Mouse (Mus musculus) cerebellum, adult 18-20 months (tissue): ENCODE measurements at regions not wholly inside any gene's neighbourhood (a gene's known extent, or its start where the extent isn't known, plus 50 kb on each side); places are given as distances from the start of the nearest gene placed in this dataset.

ENCODE experiments used
- DNase-seq, 2 experiments: peaks; one replicate each; pipeline ENCODE4 v3.0.0; 2021

DNA sequence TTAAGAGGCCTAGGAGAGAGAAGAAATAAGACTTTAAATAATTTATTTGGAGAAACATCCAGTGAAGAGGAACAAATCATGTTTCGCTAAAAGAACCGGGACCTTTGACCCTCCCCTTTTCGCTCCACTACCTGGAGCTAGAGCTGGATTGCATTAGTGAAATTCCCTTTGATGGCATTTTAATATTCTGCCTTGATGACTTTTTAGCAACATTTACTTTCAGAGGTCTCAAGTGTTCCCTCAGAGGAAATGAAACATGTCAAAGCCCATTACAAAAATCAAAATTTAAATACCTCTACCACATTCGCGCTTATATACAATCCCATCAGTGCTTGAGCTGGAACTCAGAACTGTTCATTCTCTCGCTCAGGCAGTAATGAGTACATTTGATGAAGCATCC lies 297.0 kb upstream of the Gm10295 start:
- DNase-seq: no peak

DNA sequence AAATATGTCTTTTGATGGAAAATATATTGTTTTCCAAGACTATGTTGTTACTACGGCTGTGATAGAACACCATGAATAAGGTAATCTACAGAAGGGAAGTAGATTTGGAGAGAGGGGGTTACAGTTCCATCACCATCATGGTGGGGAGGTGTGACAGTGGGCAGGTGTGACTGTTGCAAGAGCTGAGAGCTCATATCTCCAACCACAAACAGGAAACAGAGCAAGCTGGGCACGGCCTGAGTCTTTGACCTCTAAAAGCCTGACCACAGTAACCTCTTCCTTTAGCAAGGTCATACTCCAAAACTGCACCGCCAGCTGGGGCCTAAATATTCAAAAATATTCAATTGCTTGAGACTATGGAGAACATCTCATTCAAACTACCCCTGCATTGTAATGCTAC lies 295.7 kb upstream of the Gm10295 start:
- DNase-seq: no peak

DNA sequence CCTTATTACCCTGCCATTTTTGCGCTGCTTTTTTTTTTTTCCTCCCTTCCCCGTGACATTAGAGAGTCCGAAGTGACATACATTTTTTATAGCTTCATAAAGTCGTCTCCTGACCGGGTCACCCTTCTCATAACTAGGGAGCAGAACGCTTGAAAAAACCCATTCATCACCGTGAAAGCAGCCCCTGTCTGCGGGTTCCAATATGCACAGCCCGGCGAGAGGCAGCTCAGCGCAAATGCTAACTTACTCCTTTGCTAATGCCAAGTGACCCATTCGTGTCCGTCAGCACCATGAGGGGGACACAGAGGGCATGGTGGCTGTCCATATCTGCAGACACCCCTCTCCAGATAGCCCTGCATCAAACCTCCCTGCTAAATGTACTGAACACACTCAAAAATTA lies 271.8 kb upstream of the Gm10295 start:
- no peak for DNase-seq

DNA sequence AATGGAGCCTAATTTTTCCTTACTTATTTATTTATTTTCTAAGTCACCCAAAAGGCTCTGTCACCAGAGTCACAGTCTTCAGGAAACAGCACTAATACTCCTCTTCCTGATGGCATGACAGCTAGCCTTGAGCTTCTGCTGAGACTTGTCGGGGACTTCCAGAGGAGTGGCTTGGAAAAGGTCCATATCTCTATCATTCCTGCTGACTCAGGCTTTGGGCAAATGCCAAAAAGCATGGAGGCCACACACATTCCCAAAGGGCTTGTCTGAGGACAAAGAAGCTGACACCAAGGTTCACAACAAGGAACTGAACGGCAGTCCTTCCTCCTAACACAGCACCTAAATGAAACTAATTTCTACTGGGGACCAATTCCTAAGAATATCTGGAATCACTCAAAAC lies 251.9 kb upstream of the Gm10295 start:
- no peak for DNase-seq

DNA sequence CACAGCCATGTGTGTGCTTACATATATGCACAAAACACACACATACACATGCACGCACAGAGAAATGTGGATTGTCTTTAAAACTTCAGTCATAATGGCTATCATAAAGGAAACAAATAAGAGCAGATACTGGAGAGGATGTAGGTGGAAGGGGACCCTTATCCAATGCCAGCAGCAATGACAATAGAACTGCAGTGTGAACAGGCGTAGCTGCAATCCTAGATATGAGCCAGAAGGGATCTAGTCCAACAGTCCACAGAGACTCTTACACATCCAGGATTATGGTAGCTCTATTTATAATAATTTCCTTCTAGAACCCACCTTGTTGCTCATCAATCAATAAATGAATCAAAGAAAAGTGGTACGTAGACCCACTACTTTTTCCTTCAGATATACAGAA lies 245.5 kb upstream of the Gm10295 start:
- no peak for DNase-seq

DNA sequence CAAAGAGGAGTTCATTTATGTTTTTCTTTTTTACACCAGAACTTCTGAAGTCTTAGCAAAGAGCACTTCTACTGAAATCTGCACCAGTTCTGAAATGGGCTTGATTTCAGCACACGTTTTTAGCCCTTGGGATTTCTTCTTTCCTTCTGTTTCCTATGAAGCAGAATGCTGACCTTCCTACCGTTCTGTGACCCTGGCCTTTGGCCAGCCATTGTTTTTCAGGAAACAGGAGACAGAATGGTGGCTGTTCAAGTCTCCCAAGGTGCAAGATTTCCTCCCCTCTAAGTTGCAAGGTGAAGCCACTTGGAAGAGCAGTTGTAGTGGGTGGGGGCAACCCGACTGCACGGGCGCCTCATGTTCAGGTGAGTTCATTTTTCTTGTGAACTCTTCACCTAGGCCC lies 236.3 kb upstream of the Gm10295 start:
- no peak for DNase-seq

DNA sequence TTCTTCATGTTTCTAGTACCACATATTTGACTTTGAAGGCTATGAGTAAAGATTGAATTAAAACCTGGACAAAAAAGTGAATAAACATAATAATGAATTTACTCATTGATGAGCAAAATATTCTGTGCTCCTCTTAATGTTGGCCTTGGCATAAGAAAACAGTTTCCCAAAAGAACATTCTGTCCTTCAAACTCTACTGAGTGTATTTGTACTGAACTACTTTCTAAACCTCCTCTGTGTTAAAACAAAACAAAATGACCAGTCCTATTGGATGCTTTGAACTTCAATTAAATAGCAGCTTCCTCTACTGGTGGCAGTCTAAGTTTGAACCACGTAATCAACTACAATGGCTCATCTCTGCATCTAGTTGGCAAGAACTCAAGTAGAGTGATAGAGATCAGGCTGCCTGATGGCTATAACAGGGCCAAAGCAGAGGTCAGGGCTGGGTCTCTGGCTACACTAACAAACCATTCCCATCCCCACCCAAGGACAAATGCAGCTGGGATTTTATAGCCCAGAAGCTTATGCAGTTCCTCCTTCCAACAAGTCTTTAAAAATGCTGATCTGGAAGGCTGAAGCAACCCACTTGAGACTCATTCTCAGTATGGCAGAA lies 232.3 kb upstream of the Gm10295 start:
- DNase-seq: no peak

DNA sequence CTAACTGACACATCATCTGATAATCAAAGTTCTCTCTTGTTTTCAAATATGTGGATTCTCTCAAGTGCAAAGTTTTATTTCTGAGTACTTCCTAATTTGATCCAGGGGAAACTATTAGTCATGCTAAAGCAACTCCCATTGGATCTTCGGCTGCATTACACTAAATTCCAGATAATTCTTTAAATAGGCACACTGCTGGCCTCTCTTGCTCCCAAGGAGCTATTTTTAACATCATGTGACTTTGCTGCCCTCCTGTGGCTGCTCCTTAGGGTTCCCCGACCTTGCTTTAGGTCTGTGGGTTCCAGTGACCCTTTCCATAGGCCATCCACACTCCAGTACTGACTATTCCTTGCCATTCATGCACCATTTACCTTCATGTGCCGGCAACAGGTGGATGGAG lies 230.5 kb upstream of the Gm10295 start:
- peak in 1 of 2 experiments; percentile 5 for DNase-seq

DNA sequence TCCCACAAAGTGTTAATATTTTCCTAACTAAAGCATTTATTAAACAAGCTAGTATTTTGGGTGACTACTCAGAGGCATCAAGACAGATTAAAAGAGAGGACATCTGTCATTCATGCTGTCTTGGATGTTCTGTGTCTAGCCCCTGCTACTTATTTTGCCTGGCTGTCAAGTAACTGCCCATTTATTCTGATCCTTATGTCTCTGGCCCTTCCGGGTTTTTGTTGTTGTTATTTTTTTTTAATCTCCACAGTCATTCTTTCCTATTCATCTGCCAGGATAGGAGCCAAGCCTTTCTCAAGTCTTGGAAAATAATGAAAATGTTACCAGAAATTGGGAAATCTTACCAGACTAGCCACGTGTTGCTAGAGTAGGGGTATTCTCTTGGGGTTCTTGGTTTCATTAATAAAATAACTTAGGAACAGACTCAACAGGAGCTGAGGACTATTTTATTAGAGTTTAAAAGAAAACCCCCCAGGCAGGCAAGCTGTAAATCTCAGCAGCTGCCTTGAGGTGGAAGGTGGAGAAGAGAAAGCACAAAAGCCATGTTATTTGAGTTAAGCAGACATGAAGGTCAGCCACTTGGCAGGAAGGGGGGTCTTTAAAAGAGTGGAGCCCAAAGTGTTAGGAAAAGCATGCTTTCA lies 209.1 kb upstream of the Gm10295 start:
- DNase-seq: no peak

DNA sequence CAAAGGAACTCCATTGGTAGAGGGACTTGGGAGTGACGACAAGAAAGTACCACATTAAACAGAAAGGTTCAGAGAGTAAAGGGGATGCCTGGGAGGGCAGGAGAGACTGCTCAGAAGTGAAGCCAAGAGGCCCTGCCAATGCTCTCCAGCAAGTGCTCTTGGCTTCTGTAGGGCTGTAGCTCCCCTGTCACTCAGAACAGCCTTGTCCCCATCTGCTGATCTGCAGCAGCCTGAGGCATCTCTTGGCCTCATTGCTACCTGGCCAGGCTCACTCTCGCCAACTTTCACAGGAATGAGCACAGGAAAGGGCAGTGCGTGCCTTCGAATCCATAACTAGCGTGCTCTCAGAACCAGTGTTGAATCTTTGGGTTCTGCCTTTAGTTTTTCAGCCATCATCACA lies 205.2 kb upstream of the Gm10295 start:
- DNase-seq: peak; percentile 66 to 70

DNA sequence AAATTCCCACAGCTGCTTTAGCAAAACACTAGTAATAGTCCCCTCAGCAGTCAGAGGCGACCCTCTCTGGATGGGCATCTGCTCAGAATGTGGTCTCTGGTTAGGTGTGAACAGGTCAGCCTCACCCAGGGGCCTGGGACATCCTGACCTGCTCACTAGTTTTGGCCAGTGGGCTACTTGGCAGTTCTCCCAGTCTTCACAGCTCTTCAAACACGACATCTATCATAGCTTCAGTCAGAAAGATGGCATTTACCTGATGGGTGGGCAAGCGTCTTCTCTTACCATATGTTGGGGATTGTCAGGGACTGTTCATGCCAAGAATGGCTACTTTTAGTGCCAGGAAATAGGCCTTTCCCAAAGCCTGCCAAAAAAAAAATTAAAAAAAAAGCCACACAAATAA lies 204.2 kb upstream of the Gm10295 start:
- peak; percentile 20 to 52 for DNase-seq

DNA sequence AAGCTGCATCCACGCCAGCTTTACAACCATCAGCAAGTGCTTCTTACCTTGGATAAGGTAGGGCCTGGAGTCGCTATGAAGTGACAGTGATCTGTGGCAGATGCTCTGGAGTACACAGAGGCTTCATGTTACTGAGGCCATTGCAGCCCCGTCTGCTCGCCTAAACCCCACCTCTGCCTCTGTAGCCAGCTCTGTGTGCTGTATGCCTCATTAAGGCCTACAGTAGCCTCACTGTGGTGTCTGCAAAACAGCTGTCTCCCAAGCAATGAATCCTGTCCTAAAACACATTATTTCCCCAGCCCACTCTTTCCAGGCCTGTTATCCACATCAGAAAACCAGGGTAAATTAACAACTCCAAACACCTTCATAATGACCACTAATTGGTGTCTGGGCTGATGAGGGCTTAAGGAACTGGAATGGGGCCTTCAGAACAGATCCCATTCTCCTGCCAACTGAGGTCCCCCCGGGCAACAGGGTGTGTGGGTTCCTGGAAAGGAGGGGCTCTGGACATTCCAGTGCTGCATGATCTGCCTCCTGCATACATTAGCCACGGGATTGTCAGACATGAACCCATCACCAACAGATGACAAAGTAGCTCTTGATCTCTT lies 195.4 kb upstream of the Gm10295 start:
- no peak for DNase-seq

DNA sequence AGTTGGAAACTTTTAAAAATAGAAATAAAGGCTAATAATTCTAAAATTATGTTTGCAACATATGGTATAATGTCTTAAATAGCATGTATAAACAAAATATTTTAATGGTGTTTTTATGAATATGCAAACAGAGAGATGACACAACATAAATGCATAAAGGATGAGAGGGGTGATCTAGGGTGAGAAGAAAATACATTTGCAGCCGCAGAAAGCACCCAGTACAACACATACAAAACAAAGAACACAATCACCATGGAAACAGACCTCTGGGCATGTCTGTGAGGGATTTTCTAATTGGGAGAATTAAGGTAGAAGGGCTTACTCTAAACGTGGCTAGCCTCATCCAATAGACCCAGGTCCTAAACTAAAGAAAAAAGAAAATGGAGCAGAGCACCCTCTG lies 190.2 kb upstream of the Gm10295 start:
- DNase-seq: no peak

DNA sequence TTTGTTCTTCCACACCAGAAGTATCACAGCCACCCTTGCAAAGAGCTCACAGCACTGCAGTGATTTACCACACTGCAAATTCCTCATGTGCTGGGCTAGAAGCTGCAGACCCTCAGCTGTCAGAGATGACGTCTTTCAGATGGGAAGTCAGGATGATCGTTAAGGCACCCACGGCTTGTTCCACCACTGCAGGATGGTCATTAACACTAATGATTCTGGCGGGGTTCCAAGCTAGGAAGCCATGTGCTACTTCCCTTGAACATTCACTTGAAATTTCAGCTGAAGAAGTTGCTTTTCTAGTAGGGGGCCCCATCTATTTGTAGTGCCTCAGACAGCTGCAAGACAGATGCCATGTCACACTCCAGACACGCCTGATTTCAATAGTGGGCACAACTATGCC lies 181.8 kb upstream of the Gm10295 start:
- DNase-seq: no peak

DNA sequence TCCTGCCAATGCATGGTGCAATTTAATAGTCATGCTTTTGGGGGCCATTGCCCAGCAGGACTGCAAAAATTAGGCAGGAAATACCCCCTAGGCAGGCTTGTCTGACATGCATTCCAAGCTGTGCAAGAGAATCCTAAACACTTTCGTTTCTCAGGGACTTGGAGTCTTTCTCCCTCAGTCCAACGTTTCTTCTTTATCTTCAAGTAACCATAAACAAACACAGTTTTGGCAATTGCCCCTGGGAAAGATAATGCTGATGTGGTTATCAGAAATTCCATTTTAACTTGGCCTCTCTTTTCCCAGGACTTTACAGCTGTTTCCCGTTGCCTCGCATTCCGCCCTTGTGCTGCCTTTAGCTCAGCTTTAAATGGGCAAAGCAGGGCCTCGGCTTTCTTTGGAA lies 180.2 kb upstream of the Gm10295 start:
- DNase-seq: no peak

DNA sequence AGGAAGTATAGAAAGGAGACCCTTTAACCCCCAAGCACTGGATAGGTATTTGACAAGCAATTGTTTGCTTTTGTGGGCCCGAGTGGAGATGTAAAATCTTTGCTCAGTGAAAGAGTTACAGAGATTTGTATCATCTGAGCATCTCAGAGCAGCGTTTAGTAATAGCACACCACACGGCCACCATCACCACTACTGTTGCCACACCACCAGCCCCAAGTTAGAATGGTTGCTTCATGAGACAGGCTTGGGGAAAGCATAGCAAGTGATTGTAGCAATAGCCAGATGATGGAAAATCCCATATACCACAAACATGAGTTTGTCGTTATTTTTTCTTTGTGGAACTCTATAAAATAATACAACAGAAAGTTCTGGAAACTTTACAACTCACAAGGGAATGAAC lies 179.6 kb upstream of the Gm10295 start:
- DNase-seq: no peak

DNA sequence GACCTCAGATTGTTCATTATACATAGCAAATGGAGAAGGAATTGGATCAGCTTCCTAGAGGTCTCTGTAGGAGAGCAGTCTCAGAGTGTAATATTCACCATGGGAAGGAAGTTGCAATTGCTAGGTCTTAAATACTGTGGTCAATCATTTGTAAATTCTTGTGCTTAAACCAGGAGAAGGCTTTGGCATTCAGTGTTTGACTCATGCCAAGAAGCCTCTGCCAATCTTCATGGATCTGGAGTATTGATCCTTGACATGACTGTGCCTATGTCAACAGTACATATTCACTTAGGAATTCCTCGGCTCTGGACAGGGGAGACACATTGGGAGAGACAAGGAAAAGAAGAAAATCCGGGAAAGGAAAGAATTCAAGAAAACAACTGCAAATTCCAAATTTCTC lies 174.9 kb upstream of the Gm10295 start:
- no peak for DNase-seq

DNA sequence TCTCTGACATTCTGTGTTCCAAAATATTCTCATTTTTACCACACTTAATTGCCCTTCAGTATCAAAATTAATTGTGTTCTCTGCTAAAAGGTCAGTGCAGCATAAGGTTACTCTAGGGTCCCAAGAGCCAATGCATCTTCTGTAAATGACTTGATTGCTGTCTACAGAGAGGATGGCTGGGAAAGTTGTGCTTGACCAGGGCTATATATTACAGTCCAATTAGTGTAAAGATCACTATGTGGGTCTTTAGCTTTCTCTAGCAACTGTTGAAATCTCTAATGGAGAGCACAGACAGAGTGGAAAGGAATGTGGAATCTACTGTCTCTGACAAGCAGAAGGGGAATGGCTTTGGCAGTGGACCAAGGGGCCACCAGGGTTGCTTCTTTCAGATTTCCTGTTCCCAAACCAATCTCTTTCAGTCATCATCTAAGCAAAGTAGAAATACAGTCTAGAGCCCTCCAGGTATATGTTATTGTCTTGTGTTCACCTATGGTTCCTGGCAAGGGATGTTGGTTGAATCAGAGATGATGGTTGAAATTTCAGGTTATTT lies 173.4 kb upstream of the Gm10295 start:
- no peak for DNase-seq

DNA sequence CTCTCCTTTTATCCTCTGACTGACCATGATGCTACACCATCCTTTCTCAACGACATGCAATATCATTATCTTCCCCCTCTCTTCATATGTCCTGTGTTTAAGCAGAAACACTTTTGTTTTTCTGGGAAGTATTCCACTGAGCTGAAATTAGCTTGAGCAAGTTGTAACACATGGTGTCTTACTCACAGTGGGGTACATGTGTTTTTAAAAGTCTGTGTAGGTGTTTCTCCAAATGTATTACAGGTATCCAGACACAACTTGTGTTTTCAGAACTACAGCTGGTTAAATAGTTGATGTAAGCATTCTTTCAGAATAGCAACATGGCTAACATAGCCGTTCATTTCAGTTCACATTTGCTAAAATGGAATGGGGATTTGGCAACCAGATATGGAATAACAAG lies 172.8 kb upstream of the Gm10295 start:
- no peak for DNase-seq

DNA sequence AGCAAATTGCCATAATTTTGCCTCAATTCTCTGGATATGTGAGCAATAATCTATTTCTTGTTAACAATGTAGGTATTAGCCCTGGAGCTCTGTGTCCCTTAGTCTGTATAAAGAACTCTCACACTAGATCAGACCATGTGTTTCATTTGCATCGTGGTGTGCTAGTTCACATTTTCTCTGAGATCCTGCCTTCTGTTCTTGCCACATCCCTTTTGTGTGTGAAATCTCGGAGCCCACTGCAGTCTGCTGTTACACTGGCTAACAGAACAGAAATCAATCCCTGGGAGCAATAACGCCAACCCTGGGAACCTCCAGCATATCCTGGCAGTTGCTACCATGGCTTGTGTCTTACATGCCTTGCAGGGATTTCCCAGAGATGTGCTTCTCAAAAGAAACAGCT lies 156.1 kb upstream of the Gm10295 start:
- DNase-seq: no peak

DNA sequence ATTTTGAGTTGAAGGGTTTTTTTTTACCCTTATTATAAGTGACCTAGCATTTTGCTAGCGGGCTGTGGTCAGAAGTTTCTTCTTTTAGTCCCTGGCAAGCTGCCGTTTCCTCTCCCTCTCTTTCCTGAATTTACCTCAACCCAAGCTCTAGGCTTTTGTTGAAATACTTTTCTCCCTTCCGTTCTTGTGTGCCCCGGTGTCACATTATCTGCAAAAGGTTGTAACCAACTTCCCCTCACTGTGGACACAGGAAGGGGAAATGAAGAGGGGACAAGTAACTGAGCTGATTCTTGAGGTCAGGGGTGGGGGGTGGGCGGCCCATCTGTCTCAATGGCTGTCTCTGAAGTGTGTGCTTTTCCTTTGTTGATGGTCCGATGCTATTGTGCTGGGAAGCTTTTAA lies 149.4 kb upstream of the Gm10295 start:
- DNase-seq: no peak

DNA sequence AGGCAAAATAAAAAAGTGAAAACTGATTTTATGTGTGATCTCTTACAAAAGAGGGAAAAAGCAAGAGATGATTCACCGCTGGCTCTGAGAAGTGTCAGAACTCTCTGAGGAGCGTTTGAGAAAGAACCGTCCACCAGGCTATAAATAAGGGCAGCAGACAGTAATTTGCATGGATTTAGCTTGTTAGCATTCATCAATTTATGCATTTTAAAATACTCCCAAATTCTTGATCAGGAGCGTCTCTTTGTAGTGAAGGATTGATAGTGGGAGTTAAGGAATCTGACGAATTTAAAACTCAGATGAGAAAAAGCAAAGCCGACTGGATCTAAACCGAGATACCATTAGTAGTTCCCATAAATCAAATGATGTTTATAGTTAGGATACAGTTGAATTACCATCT lies 146.8 kb upstream of the Gm10295 start:
- no peak for DNase-seq

DNA sequence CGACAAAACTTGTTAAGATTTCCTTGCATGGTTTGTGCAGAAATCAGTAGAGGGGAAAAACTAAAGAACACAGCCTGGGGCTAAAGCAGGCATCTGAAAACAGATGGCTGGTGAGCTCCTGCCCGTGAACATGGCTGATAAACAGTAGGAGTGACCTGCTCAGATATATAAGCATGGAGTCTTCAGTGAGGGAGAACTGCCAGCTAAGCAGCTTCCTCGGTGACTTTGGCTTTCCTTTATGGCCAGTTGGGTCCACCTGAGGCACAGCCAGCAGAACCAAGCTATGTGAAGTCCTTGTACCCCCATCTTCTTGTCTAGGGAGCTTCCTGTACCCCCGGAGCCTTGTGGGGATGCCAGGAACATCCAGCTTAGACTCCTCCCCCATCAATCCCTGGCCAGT lies 139.8 kb upstream of the Gm10295 start:
- no peak for DNase-seq

DNA sequence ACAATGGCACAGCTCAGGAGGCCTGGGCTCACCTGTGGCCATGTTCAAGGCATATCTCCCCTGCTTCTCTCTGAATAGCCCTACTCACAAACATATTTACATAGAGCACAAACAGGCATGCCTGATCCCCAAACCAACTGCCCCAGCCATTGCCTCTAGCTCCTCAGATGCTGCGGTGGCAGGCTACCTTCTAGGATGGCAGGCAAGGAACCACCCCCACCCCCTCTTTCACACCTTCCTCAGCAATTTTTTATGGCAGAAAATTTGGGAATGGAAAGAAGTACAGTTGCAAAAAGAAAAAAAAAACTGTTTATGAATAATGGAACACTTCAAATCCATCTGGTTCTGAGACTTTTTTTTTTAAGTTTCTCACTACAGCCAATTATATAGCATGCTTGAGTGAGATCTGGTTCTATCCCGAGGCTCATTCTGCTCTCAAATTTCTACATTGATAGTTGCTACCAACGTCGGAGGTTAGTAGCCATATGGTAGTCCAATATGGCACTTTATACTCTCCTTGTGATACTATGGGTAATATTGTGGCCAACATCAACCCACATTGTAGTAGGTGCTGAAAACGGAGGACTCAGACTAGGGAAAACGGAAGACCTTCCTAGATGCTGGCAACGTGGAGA lies 136.8 kb upstream of the Gm10295 start:
- no peak for DNase-seq
